Mouse (Mus musculus) liver, embryonic 12.5 days (tissue): Measurements from ENCODE around the gene Sf3b5. TPM values are rescaled to one million over a fixed set of nuclear protein-coding genes. Genes with fewer than 3 reads are reported as not detected.
"Not testable (repeated sequence)": the region's sequence is repeated elsewhere in the genome, so short reads cannot be mapped to it uniquely, and the experiment has no call there.

Source experiments
- ATAC-seq: fragments of 200-750 bp; cut with Nextera tagmentation; 2 replicates; pipeline ENCODE4 v1.8.0; 2017; ENCODE audit warnings: moderate number of reproducible peaks, mild to moderate bottlenecking, moderate library complexity
- H3K27ac ChIP-seq: fragments of 300-500 bp; sonication (generic); 2 replicates; pipeline ENCODE4 v1.5.1; 2016; ENCODE audit warnings: mild to moderate bottlenecking
- H3K27me3 ChIP-seq: fragments of 300-500 bp; sonication (generic); replicated peaks from 2 replicates; pipeline ENCODE4 v1.6.1; 2016; ENCODE audit warnings: mild to moderate bottlenecking, moderate library complexity
- H3K36me3 ChIP-seq: fragments of 300-500 bp; sonication (generic); 2 replicates; pipeline ENCODE4 v1.6.1; 2016; ENCODE audit warnings: mild to moderate bottlenecking, moderate library complexity
- H3K4me1 ChIP-seq: fragments of 300-500 bp; sonication (generic); 2 replicates; pipeline ENCODE4 v1.6.1; 2016
- H3K4me2 ChIP-seq: fragments of 300-500 bp; sonication (generic); 2 replicates; pipeline ENCODE4 v1.6.1; 2016; ENCODE audit warnings: mild to moderate bottlenecking, moderate library complexity
- H3K4me3 ChIP-seq: fragments of 300-500 bp; sonication (generic); 2 replicates; pipeline ENCODE4 v1.5.1; 2016; ENCODE audit warnings: mild to moderate bottlenecking, moderate library complexity
- H3K9ac ChIP-seq: fragments of 300-500 bp; sonication (generic); 2 replicates; pipeline ENCODE4 v1.6.1; 2016; ENCODE audit warnings: mild to moderate bottlenecking, moderate library complexity
- H3K9me3 ChIP-seq: fragments of 300-500 bp; sonication (generic); replicated peaks from 2 replicates; pipeline ENCODE4 v1.6.1; 2016; ENCODE audit warnings: mild to moderate bottlenecking, moderate library complexity
- WGBS: fragments of 180-500 bp; shearing (Covaris S2); methylation state at CpG from one replicate; pipeline ENCODE4 v1.1.7; 2016; ENCODE audit not compliant: insufficient replicate concordance; 5-methylcytosine and 5-hydroxymethylcytosine counted together
- polyA plus RNA-seq: library from polyadenylated mRNA; unstranded; fragments of >200 nt; fragmentation: Nextera tagmentation; extraction: Ambion mirVana; gene quantifications from 2 replicates; pipeline ENCODE4 v1.2.1, GENCODE M21; 2016

Sf3b5 gene
- polyA plus RNA-seq, 1 experiment from 2014 or later = 32.9 TPM

- peak; percentile 26; the same call in 1 of the 2 replicates for ATAC-seq
- Histone ChIP-seq H3K4me3 (peak overlapping the region; percentile 86), H3K9me3 (no peaks in the 10 kb centered on the region), H3K27ac (peak overlapping the region; percentile 61), H3K4me2 (peak overlapping the region; percentile 81), H3K4me1 (peaks cover 28% of the 10 kb centered on the region), H3K9ac (peak overlapping the region; percentile 85), H3K36me3 (peaks cover 15% of the 10 kb centered on the region), H3K27me3 (no peaks in the 10 kb centered on the region)
- WGBS = under 1% methylated on average over 29 of the region's 29 CpGs
These were observed 3.6 kb downstream of the Sf3b5 start for GRCm38 (mm10) chr10:13008737-13009121.

- Histone ChIP-seq H3K36me3 (peaks cover 15% of the 10 kb centered on the region), H3K4me1 (peaks cover 26% of the 10 kb centered on the region), H3K27me3 (no peaks in the 10 kb centered on the region), H3K9me3 (no peaks in the 10 kb centered on the region), H3K4me2 (no peak overlapping the region), H3K9ac (no peak overlapping the region), H3K27ac (no peak overlapping the region), H3K4me3 (no peak overlapping the region)
- WGBS = 69% methylated on average over 7 of the region's 7 CpGs
- no peak for ATAC-seq
These were observed 8.9 kb downstream of the Sf3b5 start for GRCm38 (mm10) chr10:13014026-13014425.

GRCm38 (mm10) chr10:13016573-13016972 is 11.4 kb downstream of the Sf3b5 start:
- WGBS = 21% methylated on average over 4 of the region's 4 CpGs
- Histone ChIP-seq H3K36me3 (no peaks in the 10 kb centered on the region; the same call in 1 of the 2 replicates), H3K4me3 (no peak overlapping the region), H3K27me3 (no peaks in the 10 kb centered on the region; the same call in 1 of the 2 replicates), H3K9ac (no peak overlapping the region), H3K27ac (no peak overlapping the region), H3K9me3 (no peaks in the 10 kb centered on the region), H3K4me2 (no peak overlapping the region), H3K4me1 (peaks cover 11% of the 10 kb centered on the region)
- no peak for ATAC-seq

GRCm38 (mm10) chr10:13018510-13018909 is 13.4 kb downstream of the Sf3b5 start:
- Histone ChIP-seq H3K27me3 (no peaks in the 10 kb centered on the region; the same call in 1 of the 2 replicates), H3K4me2 (no peak overlapping the region), H3K4me3 (no peak overlapping the region), H3K9ac (no peak overlapping the region), H3K27ac (no peak overlapping the region), H3K9me3 (no peaks in the 10 kb centered on the region), H3K36me3 (no peaks in the 10 kb centered on the region), H3K4me1 (0 out of 2 replicates have a peak, but pooled peaks cover under 1% of the 10 kb centered on the region)
- 56% methylated on average over 7 of the region's 7 CpGs for WGBS
- no peak for ATAC-seq

- H3K4me2 ChIP-seq = no peak overlapping the region
- no peak for ATAC-seq
- no peaks in the 10 kb centered on the region; the same call in 1 of the 2 replicates for H3K27me3 ChIP-seq
- no peak overlapping the region for H3K9ac ChIP-seq
- H3K4me1 ChIP-seq = no peaks in the 10 kb centered on the region
- no peak overlapping the region for H3K27ac ChIP-seq
- H3K4me3 ChIP-seq = no peak overlapping the region
- no peaks in the 10 kb centered on the region for H3K9me3 ChIP-seq
- H3K36me3 ChIP-seq = no peaks in the 10 kb centered on the region
- WGBS = 58% methylated on average over 5 of the region's 5 CpGs
These were observed 13.9 kb downstream of the Sf3b5 start for GRCm38 (mm10) chr10:13019026-13019425.

GRCm38 (mm10) chr10:13022103-13022502 is 17.0 kb downstream of the Sf3b5 start:
- Histone ChIP-seq H3K27me3 (no peaks in the 10 kb centered on the region; the same call in 1 of the 2 replicates), H3K27ac (no peak overlapping the region), H3K9ac (no peak overlapping the region), H3K4me3 (no peak overlapping the region), H3K4me2 (no peak overlapping the region), H3K4me1 (no peaks in the 10 kb centered on the region), H3K36me3 (no peaks in the 10 kb centered on the region), H3K9me3 (no peaks in the 10 kb centered on the region)
- no peak for ATAC-seq
- WGBS = 82% methylated on average over 4 of the region's 4 CpGs

- H3K4me1 ChIP-seq, H3K4me3 ChIP-seq, H3K27ac ChIP-seq, H3K9ac ChIP-seq, H3K9me3 ChIP-seq, ATAC-seq, H3K27me3 ChIP-seq, H3K4me2 ChIP-seq, H3K36me3 ChIP-seq: not testable (repeated sequence)
- WGBS = 24% methylated on average over 3 of the region's 3 CpGs
These were observed 18.8 kb downstream of the Sf3b5 start for GRCm38 (mm10) chr10:13023985-13024384.

GRCm38 (mm10) chr10:13027702-13028101 is 22.6 kb downstream of the Sf3b5 start:
- Histone ChIP-seq H3K36me3 (no peaks in the 10 kb centered on the region), H3K27ac (no peak overlapping the region), H3K4me2 (no peak overlapping the region), H3K9ac (no peak overlapping the region), H3K27me3 (no peaks in the 10 kb centered on the region), H3K9me3 (no peaks in the 10 kb centered on the region), H3K4me3 (no peak overlapping the region), H3K4me1 (no peaks in the 10 kb centered on the region)
- ATAC-seq = no peak
- WGBS = 73% methylated on average over 5 of the region's 5 CpGs

GRCm38 (mm10) chr10:13028215-13028614 is 23.1 kb downstream of the Sf3b5 start:
- Histone ChIP-seq H3K27me3 (no peaks in the 10 kb centered on the region), H3K4me1 (no peaks in the 10 kb centered on the region), H3K27ac (no peak overlapping the region), H3K9ac (no peak overlapping the region), H3K9me3 (no peaks in the 10 kb centered on the region), H3K36me3 (no peaks in the 10 kb centered on the region), H3K4me2 (no peak overlapping the region), H3K4me3 (no peak overlapping the region)
- WGBS = 50% methylated on average over 1 of the region's 1 CpGs
- ATAC-seq = no peak

GRCm38 (mm10) chr10:13029416-13029815 is 24.3 kb downstream of the Sf3b5 start:
- Histone ChIP-seq H3K4me3 (no peak overlapping the region), H3K4me1 (no peaks in the 10 kb centered on the region), H3K4me2 (no peak overlapping the region), H3K9me3 (no peaks in the 10 kb centered on the region), H3K27me3 (no peaks in the 10 kb centered on the region), H3K9ac (no peak overlapping the region), H3K27ac (no peak overlapping the region), H3K36me3 (no peaks in the 10 kb centered on the region)
- WGBS = 82% methylated on average over 5 of the region's 5 CpGs
- no peak for ATAC-seq

GRCm38 (mm10) chr10:13035270-13035669 is 30.1 kb downstream of the Sf3b5 start:
- Histone ChIP-seq H3K27ac (no peak overlapping the region), H3K9me3 (no peaks in the 10 kb centered on the region), H3K4me3 (no peak overlapping the region), H3K9ac (no peak overlapping the region), H3K4me2 (no peak overlapping the region), H3K4me1 (no peaks in the 10 kb centered on the region), H3K27me3 (no peaks in the 10 kb centered on the region), H3K36me3 (no peaks in the 10 kb centered on the region)
- 51% methylated on average over 3 of the region's 3 CpGs for WGBS
- no peak for ATAC-seq

GRCm38 (mm10) chr10:13039637-13040174 is 34.6 kb downstream of the Sf3b5 start:
- no peaks in the 10 kb centered on the region for H3K27me3 ChIP-seq
- no peak overlapping the region for H3K27ac ChIP-seq
- no peak overlapping the region for H3K9ac ChIP-seq
- WGBS = 63% methylated on average over 5 of the region's 5 CpGs
- no peaks in the 10 kb centered on the region for H3K36me3 ChIP-seq
- ATAC-seq = no peak
- H3K4me1 ChIP-seq = no peaks in the 10 kb centered on the region
- H3K4me3 ChIP-seq = no peak overlapping the region
- H3K9me3 ChIP-seq = no peaks in the 10 kb centered on the region
- no peak overlapping the region for H3K4me2 ChIP-seq

GRCm38 (mm10) chr10:13044659-13045058 is 39.5 kb downstream of the Sf3b5 start:
- H3K4me1 ChIP-seq = no peaks in the 10 kb centered on the region
- H3K4me2 ChIP-seq = no peak overlapping the region
- H3K36me3 ChIP-seq = no peaks in the 10 kb centered on the region
- H3K9ac ChIP-seq = no peak overlapping the region
- H3K27me3 ChIP-seq = no peaks in the 10 kb centered on the region
- WGBS = 76% methylated on average over 11 of the region's 11 CpGs
- ATAC-seq = no peak
- H3K27ac ChIP-seq = no peak overlapping the region
- H3K4me3 ChIP-seq = no peak overlapping the region
- H3K9me3 ChIP-seq = no peaks in the 10 kb centered on the region
